Mouse (Mus musculus) adrenal gland, postnatal 4 days (tissue): ENCODE data around the gene Rbm26. TPM values are rescaled to one million over a fixed set of nuclear protein-coding genes. Genes with fewer than 3 reads are reported as not detected.
A peak's percentile ranks its signal among the peaks of the same experiment; 100 is the strongest.

ENCODE experiments used
- DNase-seq, 2 experiments: peaks; one replicate each; pipeline ENCODE4 v3.0.0; 2021 to 2022; ENCODE audit warnings: low spot score in 2 of 2, mixed read lengths in 2 of 2
- long read RNA-seq, 2 experiments: library from polyadenylated mRNA; stranded (forward); transcript quantifications; one replicate each; pipeline ENCODE4 v2.0.0; 2021
- total RNA-seq, 2 experiments: library from RNA; stranded (reverse); gene quantifications; 2 replicates each; pipeline ENCODE4 v1.2.3; 2021

Gene Rbm26
- 10 to 100 TPM; 65.9 to 67.4 TPM for total RNA-seq
- long read RNA-seq, experiment 1, partial matches to known transcripts: 0 of 2 reads
- long read RNA-seq, experiment 1, other reads (novel, unspliced or antisense): 1 of 2 reads
- long read RNA-seq, experiment 2, transcript Rbm26-201 (22 exons, 3,633 nt): major isoform, 5 of 26 reads
- long read RNA-seq, experiment 2, partial matches to known transcripts: 8 of 26 reads
- long read RNA-seq, experiment 2, other reads (novel, unspliced or antisense): 11 of 26 reads

DNA sequence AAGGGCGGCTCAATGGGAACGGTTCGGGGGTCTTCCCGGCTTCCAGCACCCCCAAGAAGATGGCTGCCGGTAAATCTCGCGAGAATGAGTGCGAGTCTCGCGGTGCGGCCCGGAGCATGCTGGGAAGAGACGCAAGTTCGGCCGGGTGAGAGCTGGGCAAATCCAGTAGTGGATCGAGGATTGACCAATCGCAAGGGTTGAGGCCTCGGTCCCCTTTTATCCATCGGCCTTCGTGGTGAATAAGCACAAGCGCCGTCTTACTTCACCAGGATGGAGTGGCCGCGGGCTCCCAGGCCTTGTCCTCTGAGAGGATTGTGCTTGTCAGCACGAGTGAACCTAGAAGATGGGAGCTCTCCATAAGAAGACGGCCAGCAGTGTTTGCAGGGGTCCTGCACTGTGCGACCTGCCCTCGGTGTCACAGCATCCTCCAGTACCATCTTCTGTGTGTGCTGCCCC lies at the start of gene Rbm26:
Gene Rbm26, minus strand, starts transcription at position 90 of the 456 bp plus-strand sequence.
- DNase-seq: peak; percentile 89 to 92

DNA sequence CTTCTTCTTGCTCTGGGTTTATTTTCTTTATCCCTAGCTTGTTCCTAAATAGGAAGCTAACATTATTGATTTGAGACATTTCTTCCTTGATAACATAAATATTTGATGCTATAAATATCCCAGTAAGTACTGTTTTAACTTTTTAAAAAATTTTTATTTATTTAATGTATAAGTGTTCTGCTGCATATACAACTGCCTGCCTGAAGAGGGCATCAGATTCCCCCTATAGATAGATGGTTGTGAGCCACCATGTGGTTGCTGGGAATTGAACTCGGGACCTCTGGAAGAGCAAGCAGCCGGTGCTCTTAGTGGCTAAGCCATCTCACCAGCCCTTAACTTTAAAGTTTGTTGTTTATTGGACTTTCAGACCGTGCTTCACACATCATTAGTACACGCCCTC lies 48.7 kb upstream of the Rbm26 start:
- no peak for DNase-seq

- no peak for DNase-seq
Measured at GRCm38 (mm10) chr14:105222240-105222639, 45.1 kb upstream of the Rbm26 start.

- DNase-seq: no peak
Measured at GRCm38 (mm10) chr14:105219525-105220376, 42.6 kb upstream of the Rbm26 start.

- DNase-seq: no peak
Measured at GRCm38 (mm10) chr14:105198401-105198800, 21.3 kb upstream of the Rbm26 start.

GRCm38 (mm10) chr14:105194682-105195081 lies 17.6 kb upstream of the Rbm26 start:
- DNase-seq: no peak

DNA sequence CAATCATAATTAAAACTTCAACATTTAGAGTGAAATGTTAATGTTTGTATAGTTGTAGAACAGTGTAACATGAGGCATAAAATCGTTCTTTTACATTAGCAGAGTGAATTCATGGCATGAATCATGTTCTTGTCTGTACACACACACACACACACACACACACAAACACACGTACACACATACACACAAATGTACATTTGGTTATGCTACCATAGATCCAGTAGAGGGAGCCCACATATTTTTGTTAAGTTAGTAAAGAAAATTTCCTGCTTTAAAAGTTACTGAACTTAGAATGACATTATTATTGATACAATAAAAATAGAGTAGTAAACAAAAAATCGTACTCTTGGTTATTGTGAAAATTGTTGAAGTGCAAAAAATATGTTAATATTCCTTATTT lies 7.7 kb upstream of the Rbm26 start:
- DNase-seq: no peak

DNA sequence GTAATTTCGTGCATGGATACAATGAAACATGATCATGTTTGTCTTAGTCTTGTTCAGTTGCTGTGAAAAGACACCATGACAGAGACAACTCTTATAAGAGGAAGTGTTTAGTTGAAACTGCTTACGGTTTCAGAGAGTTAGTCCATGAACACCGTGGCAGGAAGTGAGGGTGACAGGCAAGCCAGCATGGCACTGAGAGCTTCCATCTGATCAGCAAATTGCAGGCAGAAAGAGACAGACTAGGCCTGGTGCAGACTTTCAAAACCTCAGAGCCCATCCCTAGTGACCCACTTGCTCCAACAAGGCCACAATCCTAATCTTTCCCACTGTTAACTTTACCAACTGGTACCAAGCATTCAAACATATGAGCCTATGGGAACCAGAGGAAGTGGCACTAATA lies 5.7 kb upstream of the Rbm26 start:
- DNase-seq: no peak

DNA sequence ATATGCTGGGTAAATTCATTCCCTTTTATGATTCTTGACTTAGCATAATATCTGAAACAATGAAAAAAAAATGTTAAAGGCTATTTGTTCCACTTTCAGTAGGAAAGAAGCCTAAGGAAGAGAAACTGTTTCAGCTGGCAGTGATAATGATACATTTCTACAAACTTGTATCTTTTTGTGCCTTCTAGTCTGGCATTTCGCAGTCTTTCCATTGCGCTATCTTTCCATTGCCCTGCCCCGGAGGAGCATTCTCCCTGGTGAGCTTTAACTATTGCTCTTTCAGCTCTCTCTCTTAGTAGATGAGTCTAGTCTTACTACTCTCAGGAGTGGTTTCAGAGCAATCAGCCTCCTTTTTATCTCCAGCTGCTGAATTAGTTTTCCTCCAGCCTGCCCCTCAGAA lies 2.6 kb upstream of the Rbm26 start:
- DNase-seq: no peak

- no peak for DNase-seq
Measured at GRCm38 (mm10) chr14:105178996-105179395, 1.9 kb upstream of the Rbm26 start.

DNA sequence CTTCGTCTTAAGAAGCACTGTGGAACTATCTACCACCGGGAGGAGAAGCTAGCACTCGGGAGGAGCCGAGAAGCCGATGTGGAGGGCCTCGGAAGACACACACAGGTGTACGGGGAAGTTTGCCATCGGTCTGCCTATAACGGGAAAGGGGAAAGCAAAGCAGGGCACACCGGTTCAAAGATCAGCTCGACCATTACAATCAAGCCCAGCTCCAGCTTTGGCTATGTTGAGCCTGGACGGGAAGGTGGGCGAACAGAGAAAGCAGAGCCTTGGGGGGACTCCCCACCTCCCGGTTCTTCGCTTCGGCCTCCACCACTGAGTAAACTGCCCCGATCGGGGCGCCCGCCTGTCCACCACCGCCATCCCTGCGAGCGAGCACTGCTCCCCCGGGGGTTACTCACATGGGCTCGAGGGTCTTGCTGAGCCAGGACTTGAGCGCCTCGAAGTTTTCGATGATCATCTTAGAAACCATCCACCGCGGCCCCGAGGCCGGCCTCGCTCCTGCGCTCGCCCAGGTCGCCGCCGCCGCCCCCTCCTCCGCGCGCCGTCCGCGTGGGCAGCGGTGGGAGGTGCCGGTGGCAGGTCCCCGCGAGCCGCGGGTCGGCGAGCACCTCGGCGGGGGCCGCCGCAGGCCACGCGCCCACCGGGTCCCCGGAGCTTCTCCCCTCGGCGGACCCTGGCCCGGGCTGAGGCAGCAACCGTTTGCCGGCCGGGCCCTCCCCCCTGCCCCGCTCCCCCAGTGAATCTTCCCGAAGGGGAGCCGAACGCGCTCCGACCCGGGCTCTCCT lies 552 bp downstream of the Rbm26 start:
- DNase-seq: peak in 1 of 2 experiments; percentile 6

- no peak for DNase-seq
Measured at GRCm38 (mm10) chr14:105167181-105167580, 9.9 kb downstream of the Rbm26 start.

DNA sequence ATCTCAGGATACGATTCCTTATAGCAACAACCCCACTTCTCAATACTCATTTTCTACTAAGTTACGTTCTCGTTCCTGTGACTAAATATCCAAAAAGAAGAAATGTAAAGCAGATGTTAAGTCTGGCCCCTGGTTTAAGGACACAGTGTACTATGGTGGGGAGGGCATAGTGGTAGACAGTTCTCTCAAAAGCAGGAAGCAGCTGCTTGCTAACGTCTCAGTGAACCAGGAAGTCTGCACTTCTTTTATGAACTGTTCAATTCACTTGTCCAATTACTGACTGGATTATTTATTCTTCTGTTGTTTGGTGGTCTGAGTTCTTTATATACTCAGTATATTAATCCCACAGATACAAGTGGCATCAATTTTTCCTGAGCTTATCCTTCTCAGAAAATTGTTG lies 12.3 kb downstream of the Rbm26 start:
- no peak for DNase-seq

GRCm38 (mm10) chr14:105161334-105161733 lies 15.8 kb downstream of the Rbm26 start:
- DNase-seq: no peak

GRCm38 (mm10) chr14:105158526-105158925 lies 18.6 kb downstream of the Rbm26 start:
- no peak for DNase-seq

DNA sequence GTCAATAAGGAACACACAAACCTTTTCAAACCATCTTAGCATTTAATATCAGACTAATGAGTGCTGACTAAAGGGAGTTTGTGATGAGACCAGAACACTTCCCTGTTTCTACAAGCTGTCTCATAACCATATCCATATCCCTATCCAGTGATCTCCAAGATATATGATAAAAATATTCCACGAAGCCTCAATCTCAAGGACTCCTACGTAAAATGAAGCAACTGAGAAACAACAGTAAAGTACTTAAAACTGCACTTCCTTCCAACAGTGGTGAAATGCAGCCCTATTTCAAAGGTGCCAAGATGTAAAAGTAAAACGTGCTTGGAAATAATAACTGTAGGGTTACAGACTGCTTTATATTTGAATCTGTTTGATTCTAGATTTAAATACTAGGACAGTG lies 43.1 kb downstream of the Rbm26 start:
- DNase-seq: no peak

DNA sequence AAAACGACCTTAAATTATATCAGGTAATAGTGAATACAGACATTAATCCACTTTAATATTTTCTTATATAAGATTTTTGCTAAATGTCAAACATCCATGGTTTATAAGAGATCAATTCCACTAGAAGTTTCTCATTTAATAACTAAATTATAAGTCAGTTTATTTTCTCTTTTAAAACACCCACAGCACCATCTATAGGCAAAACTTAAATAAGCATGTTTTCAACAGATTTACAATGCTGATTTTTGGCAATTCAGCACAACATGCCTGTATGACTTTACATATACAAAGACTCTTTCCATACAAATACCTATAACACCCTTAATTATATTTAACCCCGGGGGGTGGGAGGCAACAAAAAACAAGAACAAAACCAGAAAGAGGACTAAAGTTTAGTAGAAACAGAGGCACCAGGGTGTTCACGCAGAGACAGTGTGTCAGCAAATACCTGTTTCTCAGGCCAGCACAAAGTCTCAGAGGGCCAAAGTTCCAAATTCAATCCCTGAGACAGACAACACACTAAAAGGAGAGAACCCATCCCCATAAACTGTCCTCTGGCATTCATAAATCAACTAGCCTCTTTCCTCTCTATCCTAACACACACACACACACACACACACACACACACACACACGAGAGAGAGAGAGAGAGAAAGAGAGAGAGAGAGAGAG lies 49.3 kb downstream of the Rbm26 start:
- DNase-seq: no peak

GRCm38 (mm10) chr14:105124513-105124912 lies 52.6 kb downstream of the Rbm26 start:
- DNase-seq: no peak

- DNase-seq: no peak
Measured at GRCm38 (mm10) chr14:105115402-105115801, 61.7 kb downstream of the Rbm26 start.

DNA sequence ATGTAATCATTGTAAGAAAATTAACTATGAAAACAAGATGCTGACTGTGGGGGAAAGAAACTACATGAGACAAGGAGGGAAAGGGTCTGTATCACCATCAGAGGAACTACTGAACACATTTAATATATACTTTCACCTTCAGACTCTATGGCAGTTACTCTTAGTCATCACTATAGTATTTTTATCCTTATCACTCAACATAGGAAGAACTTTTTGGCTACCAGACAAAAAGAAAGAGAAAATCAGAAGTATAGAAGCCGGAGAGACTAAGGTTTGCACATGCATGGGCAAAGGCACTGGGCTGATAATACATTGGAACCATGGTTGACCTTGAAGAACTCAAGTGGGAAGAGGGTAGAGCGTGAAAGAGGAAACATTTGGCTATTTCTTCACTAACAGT lies 70.9 kb downstream of the Rbm26 start:
- DNase-seq: no peak

DNA sequence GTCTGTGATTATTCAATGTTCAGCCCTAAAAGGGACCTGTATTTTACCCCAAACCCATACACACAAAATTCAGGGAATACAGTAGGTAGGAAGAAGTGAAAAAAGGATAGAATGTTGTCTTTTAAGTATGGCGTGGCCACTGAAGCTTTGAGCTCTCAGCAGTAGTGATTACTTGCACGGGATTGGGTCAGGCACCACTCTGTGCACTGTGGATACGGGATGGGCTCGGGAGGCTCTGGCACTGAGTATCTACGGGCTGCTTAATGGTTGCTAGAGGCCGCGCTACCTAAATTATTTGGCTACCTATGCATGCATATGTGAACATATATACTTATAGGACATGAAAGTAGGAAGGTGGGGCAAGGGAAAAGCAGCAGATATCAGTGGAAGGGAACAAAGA lies 78.3 kb downstream of the Rbm26 start:
- DNase-seq: no peak
